Mouse (Mus musculus): ENCODE results near the gene Xndc1.

- TF ChIP-seq CTCF (conservative IDR thresholded peaks at IDR 0.05; ENCODE audit: low read length) (no peak), NANOG (IDR thresholded peaks at IDR 0.05; ENCODE audit: borderline replicate concordance, low read length) (no peak), POU5F1 (IDR thresholded peaks at IDR 0.05; ENCODE audit: borderline replicate concordance, low read length) (no peak)
These were observed 36.2 kb downstream of the Xndc1 start, which contains the start of gene Art1 for GRCm38 (mm10) chr7:102101487-102101886.

Data from E14TG2a.4 (cell line).